Mouse (Mus musculus) E14TG2a.4 (cell line): ENCODE data around the gene Gpx6.

Experiments
- CTCF ChIP-seq: conservative IDR thresholded peaks from 2 replicates; pipeline ENCODE4 v1.5.1; 2014; ENCODE audit warnings: low read length
- POU5F1 ChIP-seq: IDR thresholded peaks from 2 replicates; pipeline ENCODE4 v1.6.1; 2014; ENCODE audit warnings: low read length, borderline replicate concordance

GRCm38 (mm10) chr13:21326191-21326590 is 14.3 kb downstream of the Gpx6 start:
- TF ChIP-seq CTCF (peak; percentile 80), POU5F1 (no peak)
